Comparison of ENCODE assay signal across 21 mouse cellular contexts in genomic region chr13:49060456-49060855, GRCm38 (mm10).
DNase-seq lines count a peak whose midpoint lies in the region; ATAC-seq and TF ChIP-seq lines count a peak whose summit lies in the region.
"Had no signal": no experiment of that assay in that cellular context is flagged by ENCODE, and none has a peak within 500 bp of the region (broad histone marks: within the 10 kb centered on the region; RNA-seq: fewer than 3 reads in every experiment).

No protein-coding gene starts in this region.

- WGBS in heart, embryonic 14.5 days, result 75% methylated on average over 7 of the region's 7 CpGs
- 89% methylated on average over 7 of the region's 7 CpGs for WGBS in midbrain, embryonic 10.5 days
- WGBS in midbrain, postnatal 0 days, result 92% methylated on average over 7 of the region's 7 CpGs
- 88% methylated on average over 7 of the region's 7 CpGs for WGBS in midbrain, embryonic 11.5 days
- 89% methylated on average over 7 of the region's 7 CpGs for WGBS in midbrain, embryonic 14.5 days

- H3K9ac ChIP-seq in heart, embryonic 14.5 days (ENCODE audit: low read length), result no peak overlapping the region
- H3K9ac ChIP-seq in midbrain, postnatal 0 days (replicated peaks; ENCODE audit: low read length, poor library complexity, severe bottlenecking), result no peak overlapping the region
- H3K9ac ChIP-seq in midbrain, embryonic 11.5 days (ENCODE audit: low read length), result no peak overlapping the region
- no peak overlapping the region for H3K9ac ChIP-seq in midbrain, embryonic 14.5 days (replicated peaks; ENCODE audit: low read length)

- no peaks in the 10 kb centered on the region for H3K36me3 ChIP-seq in heart, embryonic 14.5 days (ENCODE audit: control insufficient read depth, insufficient read depth, low read length)
- H3K36me3 ChIP-seq in midbrain, embryonic 10.5 days, result peaks cover 66% of the 10 kb centered on the region
- peaks cover 61% of the 10 kb centered on the region for H3K36me3 ChIP-seq in midbrain, postnatal 0 days (ENCODE audit: insufficient read depth, low read length)
- H3K36me3 ChIP-seq in midbrain, embryonic 11.5 days (ENCODE audit: control insufficient read depth, insufficient read depth, low read length), result no peaks in the 10 kb centered on the region
- H3K36me3 ChIP-seq in midbrain, embryonic 14.5 days (ENCODE audit: control insufficient read depth, insufficient read depth, low read length), result peaks cover 79% of the 10 kb centered on the region
- H3K36me3 ChIP-seq: G1E had no signal

- no peaks in the 10 kb centered on the region for H3K27me3 ChIP-seq in heart, embryonic 14.5 days (ENCODE audit: control insufficient read depth, insufficient read depth, low read length)
- no peaks in the 10 kb centered on the region for H3K27me3 ChIP-seq in midbrain, embryonic 10.5 days (ENCODE audit: low read depth, poor library complexity, severe bottlenecking)
- H3K27me3 ChIP-seq in midbrain, postnatal 0 days (ENCODE audit: insufficient read depth, low read length), result no peaks in the 10 kb centered on the region
- H3K27me3 ChIP-seq in midbrain, embryonic 11.5 days (ENCODE audit: control insufficient read depth, insufficient read depth, low read length), result no peaks in the 10 kb centered on the region
- H3K27me3 ChIP-seq in midbrain, embryonic 14.5 days (ENCODE audit: control insufficient read depth, insufficient read depth, low read length), result no peaks in the 10 kb centered on the region

- no peaks in the 10 kb centered on the region for H3K9me3 ChIP-seq in heart, embryonic 14.5 days (ENCODE audit: control insufficient read depth, low read length)
- H3K9me3 ChIP-seq in midbrain, embryonic 10.5 days (replicated peaks), result no peaks in the 10 kb centered on the region
- no peaks in the 10 kb centered on the region for H3K9me3 ChIP-seq in midbrain, postnatal 0 days (ENCODE audit: low read length)
- no peaks in the 10 kb centered on the region for H3K9me3 ChIP-seq in midbrain, embryonic 11.5 days (ENCODE audit: control insufficient read depth, low read length)
- no peaks in the 10 kb centered on the region for H3K9me3 ChIP-seq in midbrain, embryonic 14.5 days (ENCODE audit: control insufficient read depth, low read length)
- H3K9me3 ChIP-seq: G1E had no signal

- no peak overlapping the region for H3K4me2 ChIP-seq in heart, embryonic 14.5 days (ENCODE audit: low read length)
- H3K4me2 ChIP-seq in midbrain, postnatal 0 days (ENCODE audit: low read depth, low read length, poor library complexity, severe bottlenecking), result no peak overlapping the region
- no peak overlapping the region for H3K4me2 ChIP-seq in midbrain, embryonic 11.5 days
- no peak overlapping the region for H3K4me2 ChIP-seq in midbrain, embryonic 14.5 days (ENCODE audit: low read length)

- H3K4me3 ChIP-seq in heart, embryonic 14.5 days (ENCODE audit: control insufficient read depth in 1 of 2, insufficient read depth in 1 of 2, low read depth in 1 of 2, low read length in 2 of 2), result no peak overlapping the region
- H3K4me3 ChIP-seq in midbrain, embryonic 10.5 days, result no peak overlapping the region
- no peak overlapping the region for H3K4me3 ChIP-seq in midbrain, postnatal 0 days (ENCODE audit: low read depth, low read length)
- no peak overlapping the region for H3K4me3 ChIP-seq in midbrain, embryonic 11.5 days (ENCODE audit: low read depth, low read length)
- no peak overlapping the region for H3K4me3 ChIP-seq in midbrain, embryonic 14.5 days (replicated peaks; ENCODE audit: low read depth, low read length)

- H3K27ac ChIP-seq in heart, embryonic 14.5 days (replicated peaks in 1 of 2; ENCODE audit: control insufficient read depth in 1 of 2, insufficient read depth in 1 of 2, low read depth in 2 of 2, low read length in 2 of 2), result no peak overlapping the region
- 0 out of 2 replicates have a peak overlapping the region, but pooled peaks have one; percentile 4 for H3K27ac ChIP-seq in midbrain, embryonic 10.5 days (replicated peaks)
- H3K27ac ChIP-seq in midbrain, postnatal 0 days (ENCODE audit: low read depth, low read length), result no peak overlapping the region
- H3K27ac ChIP-seq in midbrain, embryonic 11.5 days (ENCODE audit: low read depth, low read length), result no peak overlapping the region
- no peak overlapping the region for H3K27ac ChIP-seq in midbrain, embryonic 14.5 days (replicated peaks; ENCODE audit: low read depth, low read length)

- ATAC-seq in heart, embryonic 14.5 days (ENCODE audit: insufficient number of reproducible peaks, insufficient read depth, low FRiP score, low read depth), result 0 out of 2 replicates have a peak, but pooled peaks have one; percentile 2
- ATAC-seq in midbrain, postnatal 0 days (ENCODE audit: low FRiP score), result no peak
- ATAC-seq in midbrain, embryonic 11.5 days (ENCODE audit: low FRiP score), result no peak
- ATAC-seq in midbrain, embryonic 14.5 days (ENCODE audit: low FRiP score, low TSS enrichment), result no peak
- ATAC-seq: activated CD4-positive, CD25-positive, alpha-beta regulatory T cell, adult 4 months; CD4-positive, CD25-positive, alpha-beta regulatory T cell, adult 4 months; Patski had no signal

- no peak for TF ChIP-seq CTCF in midbrain, postnatal 0 days (IDR thresholded peaks at IDR 0.05)

- no peaks in the 10 kb centered on the region for H3K4me1 ChIP-seq in heart, embryonic 14.5 days (ENCODE audit: control insufficient read depth in 2 of 2, insufficient read depth in 2 of 2, low read length in 2 of 2)
- H3K4me1 ChIP-seq in midbrain, embryonic 10.5 days, result no peaks in the 10 kb centered on the region
- no peaks in the 10 kb centered on the region for H3K4me1 ChIP-seq in midbrain, postnatal 0 days (ENCODE audit: insufficient read depth, low read length)
- H3K4me1 ChIP-seq in midbrain, embryonic 11.5 days (ENCODE audit: control insufficient read depth, insufficient read depth, low read length), result no peaks in the 10 kb centered on the region
- no peaks in the 10 kb centered on the region for H3K4me1 ChIP-seq in midbrain, embryonic 14.5 days (ENCODE audit: control insufficient read depth, insufficient read depth, low read length)

- peak; percentile 77 for DNase-seq in heart, adult 11 months
- no peak for DNase-seq in heart, postnatal 4 days
- no peak for DNase-seq in heart, adult 18-20 months
- DNase-seq in midbrain, embryonic 10.5 days (ENCODE audit: low spot score), result no peak
- no peak for DNase-seq in midbrain, postnatal 0 days (ENCODE audit: low spot score)
- peak; percentile 69 for DNase-seq in midbrain, embryonic 11.5 days (ENCODE audit: low spot score, missing footprints)
- DNase-seq in midbrain, embryonic 14.5 days, result no peak
- DNase-seq: adrenal gland, adult 2 months; adrenal gland, adult 8-10 months; adrenal gland, postnatal 10 days; adrenal gland, postnatal 14 days; adrenal gland, postnatal 25 days; adrenal gland, postnatal 36 days; B cell, adult 2 months; cerebellum, adult 11 months; cerebellum, adult 11-12 months had no signal

Comparison
In these comparisons a context has a peak if more than half of its experiments do, and no peak if none do; other contexts are left out.
1. DNase-seq: peak in heart, adult 11 months (single experiment) and midbrain, embryonic 11.5 days (single experiment); none in heart, postnatal 4 days (single experiment), heart, adult 18-20 months (0 of 2), midbrain, embryonic 10.5 days (single experiment), midbrain, postnatal 0 days (single experiment) and midbrain, embryonic 14.5 days (single experiment).